Mouse (Mus musculus) kidney, postnatal 10 days (tissue): ENCODE measurements around the gene Keap1.

ENCODE experiments used
- DNase-seq: peaks from one replicate; pipeline ENCODE4 v3.0.0; 2021; ENCODE audit warnings: mixed read lengths

Gene Keap1

GRCm38 (mm10) chr9:21194787-21195493 is 44.2 kb downstream of the Keap1 start:
- no peak for DNase-seq

- DNase-seq, result no peak
These were observed 45.4 kb downstream of the Keap1 start for GRCm38 (mm10) chr9:21193786-21194185.

- DNase-seq, result no peak
These were observed 48.5 kb downstream of the Keap1 start for GRCm38 (mm10) chr9:21190670-21191069.

GRCm38 (mm10) chr9:21189905-21190304 is 49.3 kb downstream of the Keap1 start:
- no peak for DNase-seq

GRCm38 (mm10) chr9:21185436-21185835 is 53.7 kb downstream of the Keap1 start:
- peak; percentile 29 for DNase-seq

- peak; percentile 78 for DNase-seq
These were observed 54.4 kb downstream of the Keap1 start for GRCm38 (mm10) chr9:21184733-21185132.

GRCm38 (mm10) chr9:21183905-21184413 is 55.2 kb downstream of the Keap1 start:
- DNase-seq, result peak; percentile 78

- DNase-seq, result no peak
These were observed 55.7 kb downstream of the Keap1 start for GRCm38 (mm10) chr9:21183421-21183820.

GRCm38 (mm10) chr9:21181421-21182220 is 57.5 kb downstream of the Keap1 start:
- peak; percentile 77 for DNase-seq

GRCm38 (mm10) chr9:21180841-21181240 is 58.3 kb downstream of the Keap1 start:
- no peak for DNase-seq

GRCm38 (mm10) chr9:21180402-21180801 is 58.8 kb downstream of the Keap1 start:
- DNase-seq, result no peak
